Mouse (Mus musculus) limb, embryonic 11.5 days (tissue): ENCODE results near the gene Acta2. TPM values are rescaled to one million over a fixed set of nuclear protein-coding genes. Genes with fewer than 3 reads are reported as not detected.
"Not testable (repeated sequence)": the region's sequence is repeated elsewhere in the genome, so short reads cannot be mapped to it uniquely, and the experiment has no call there.

ENCODE experiments used
- ATAC-seq: fragments of 200-750 bp; cut with Nextera tagmentation; 2 replicates; pipeline ENCODE4 v1.8.0; 2017; ENCODE audit warnings: low read depth; ENCODE audit not compliant: insufficient number of reproducible peaks, low FRiP score, low TSS enrichment
- DNase-seq: peaks from one replicate; pipeline ENCODE4 v3.0.0-alpha.2; 2015; ENCODE audit warnings: low spot score
- H3K27ac ChIP-seq: fragments of 300-500 bp; sonication (generic); replicated peaks from 2 replicates; pipeline ENCODE4 v1.5.1; 2014; ENCODE audit warnings: low read depth, mild to moderate bottlenecking, low read length
- H3K27me3 ChIP-seq: fragments of 300-500 bp; sonication (generic); 2 replicates; pipeline ENCODE4 v1.6.1; 2014; ENCODE audit warnings: mild to moderate bottlenecking, low read length, mixed read lengths; ENCODE audit not compliant: control insufficient read depth, insufficient read depth
- H3K36me3 ChIP-seq: fragments of 300-500 bp; sonication (generic); 2 replicates; pipeline ENCODE4 v1.6.1; 2014; ENCODE audit warnings: mild to moderate bottlenecking, low read length, moderate library complexity, mixed read lengths; ENCODE audit not compliant: control insufficient read depth, insufficient read depth
- H3K4me1 ChIP-seq: fragments of 300-500 bp; sonication (generic); 2 replicates; pipeline ENCODE4 v1.6.1; 2014; ENCODE audit warnings: low read length, mixed read lengths; ENCODE audit not compliant: control insufficient read depth, insufficient read depth
- H3K4me2 ChIP-seq: fragments of 300-500 bp; sonication (generic); 2 replicates; pipeline ENCODE4 v1.6.1; 2014; ENCODE audit warnings: low read depth, mild to moderate bottlenecking, moderate library complexity; ENCODE audit not compliant: severe bottlenecking
- H3K4me3 ChIP-seq: fragments of 300-500 bp; sonication (generic); 2 replicates; pipeline ENCODE4 v1.5.1; 2014; ENCODE audit warnings: low read depth, low read length
- H3K9ac ChIP-seq: fragments of 300-500 bp; sonication (generic); 2 replicates; pipeline ENCODE4 v1.6.1; 2014; ENCODE audit warnings: mild to moderate bottlenecking, low read length
- H3K9me3 ChIP-seq: fragments of 300-500 bp; sonication (generic); 2 replicates; pipeline ENCODE4 v1.6.1; 2016; ENCODE audit warnings: low read length; ENCODE audit not compliant: control insufficient read depth
- WGBS: fragments of 180-500 bp; shearing (Covaris S2); extraction: QIAGEN DNeasy Blood & Tissue Kit; methylation state at CpG from one replicate; pipeline ENCODE4 v1.1.7; 2014; 5-methylcytosine and 5-hydroxymethylcytosine counted together
- polyA plus RNA-seq: library from polyadenylated mRNA; unstranded; fragments of >200 nt; fragmentation: Nextera tagmentation; extraction: Ambion mirVana; gene quantifications from 2 replicates; pipeline ENCODE4 v1.2.1, GENCODE M21; 2014

Acta2 gene
- polyA plus RNA-seq, 1 experiment from 2014 or later: 48.5 TPM

DNA sequence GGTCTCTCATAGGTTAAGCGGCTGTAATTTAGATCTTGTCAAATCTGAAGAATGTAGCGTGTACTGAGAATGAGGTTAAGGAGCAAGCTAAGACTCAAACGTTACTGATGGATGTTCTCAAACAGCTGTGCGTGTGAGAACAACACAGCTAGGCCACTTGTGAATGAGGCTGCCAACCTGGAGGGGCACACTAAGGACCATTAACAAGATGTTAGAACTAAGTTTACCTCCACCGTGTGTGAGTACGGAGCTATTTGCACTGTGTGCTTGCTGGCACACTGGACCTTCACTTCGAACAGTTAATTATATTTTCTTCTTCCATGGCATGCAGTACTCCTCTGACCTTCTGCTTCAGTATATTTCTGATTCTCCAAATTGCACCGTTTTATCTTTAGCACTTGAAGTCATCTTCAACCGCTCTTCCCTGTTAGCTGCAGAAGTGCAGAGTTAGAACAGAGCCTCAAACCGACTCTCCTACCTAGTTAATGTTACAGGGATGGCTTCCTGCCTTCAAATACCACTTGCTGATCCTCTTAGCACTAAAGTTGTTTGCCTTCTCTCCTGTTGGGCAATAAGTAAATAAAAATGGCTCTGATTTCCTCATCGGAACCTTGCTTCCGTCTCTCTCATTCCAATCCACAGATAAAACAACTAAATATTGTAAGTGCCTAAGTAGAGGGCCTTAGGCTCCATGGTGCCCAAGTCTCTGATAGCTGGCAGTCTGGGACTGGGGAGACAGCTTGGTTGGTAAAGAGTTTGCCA lies 42.7 kb downstream of the Acta2 start:
- Histone ChIP-seq H3K4me2 (no peak overlapping the region), H3K27me3 (no peaks in the 10 kb centered on the region), H3K4me1 (no peaks in the 10 kb centered on the region), H3K9ac (no peak overlapping the region), H3K36me3 (no peaks in the 10 kb centered on the region), H3K27ac (no peak overlapping the region), H3K4me3 (no peak overlapping the region), H3K9me3 (no peaks in the 10 kb centered on the region)
- WGBS: 88% methylated on average over 12 of the region's 12 CpGs
- DNase-seq (no peak), ATAC-seq (no peak)

DNA sequence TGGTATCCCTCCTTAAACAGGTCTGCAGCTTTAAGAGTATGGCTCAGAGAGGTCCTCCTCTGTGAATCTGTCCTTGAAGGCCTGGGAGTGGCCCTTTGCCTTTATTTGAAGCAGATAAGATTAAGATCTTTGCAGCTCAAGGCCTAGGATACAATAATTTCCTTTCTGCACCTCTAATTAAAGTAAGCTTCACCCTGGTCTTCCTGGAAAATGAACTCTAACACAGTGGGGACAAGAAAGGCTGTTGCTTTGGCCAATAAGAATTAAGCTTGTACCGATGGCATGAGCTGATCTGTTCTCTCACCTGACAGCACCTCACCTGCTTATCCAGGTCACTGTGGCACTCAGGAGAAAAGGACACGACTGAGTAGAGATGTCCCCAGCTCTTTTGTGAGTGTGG lies 44.5 kb downstream of the Acta2 start:
- WGBS: 75% methylated on average over 2 of the region's 2 CpGs

DNA sequence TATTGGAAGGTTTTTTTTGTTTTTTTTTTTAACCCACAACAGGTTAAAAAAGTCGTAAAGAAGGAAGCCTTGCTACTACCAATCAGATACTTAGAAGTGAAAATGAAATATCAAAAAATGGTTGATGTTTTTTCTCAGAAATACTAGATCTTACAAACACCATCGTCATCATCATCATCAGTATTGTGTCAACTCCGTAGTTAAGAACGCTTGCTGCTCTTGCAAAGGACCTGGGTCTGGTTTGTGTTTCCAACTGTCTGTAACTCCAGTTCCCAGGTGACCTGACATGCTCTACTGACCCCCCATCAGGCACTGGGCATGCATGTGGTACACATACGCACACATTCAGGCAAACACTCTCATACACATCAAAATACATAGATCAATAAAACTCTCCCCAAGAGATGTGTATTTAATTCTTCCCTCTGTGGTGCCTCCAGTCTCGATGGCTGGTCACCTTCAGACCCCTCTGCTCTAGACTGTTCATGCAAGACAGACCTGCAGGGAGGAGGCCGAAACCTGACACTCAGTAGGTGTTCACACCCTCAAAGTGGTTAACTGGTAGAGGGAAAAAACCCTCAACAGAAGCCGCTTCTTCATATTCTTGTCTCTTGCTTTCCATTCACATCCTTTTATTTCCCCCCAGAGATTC lies 45.3 kb downstream of the Acta2 start:
- 76% methylated on average over 8 of the region's 8 CpGs for WGBS
- Histone ChIP-seq H3K4me3 (no peak overlapping the region), H3K36me3 (no peaks in the 10 kb centered on the region), H3K4me1 (no peaks in the 10 kb centered on the region), H3K27ac (no peak overlapping the region), H3K4me2 (no peak overlapping the region), H3K9me3 (no peaks in the 10 kb centered on the region), H3K9ac (no peak overlapping the region), H3K27me3 (no peaks in the 10 kb centered on the region)
- ATAC-seq (no peak), DNase-seq (no peak)

More for the DNA sequence above, 44.5 kb downstream of the Acta2 start:
- Histone ChIP-seq H3K4me3 (no peak overlapping the region), H3K9ac (no peak overlapping the region), H3K27me3 (no peaks in the 10 kb centered on the region), H3K4me1 (no peaks in the 10 kb centered on the region), H3K36me3 (no peaks in the 10 kb centered on the region), H3K27ac (no peak overlapping the region), H3K9me3 (no peaks in the 10 kb centered on the region), H3K4me2 (no peak overlapping the region)
- ATAC-seq: no peak
- no peak for DNase-seq

DNA sequence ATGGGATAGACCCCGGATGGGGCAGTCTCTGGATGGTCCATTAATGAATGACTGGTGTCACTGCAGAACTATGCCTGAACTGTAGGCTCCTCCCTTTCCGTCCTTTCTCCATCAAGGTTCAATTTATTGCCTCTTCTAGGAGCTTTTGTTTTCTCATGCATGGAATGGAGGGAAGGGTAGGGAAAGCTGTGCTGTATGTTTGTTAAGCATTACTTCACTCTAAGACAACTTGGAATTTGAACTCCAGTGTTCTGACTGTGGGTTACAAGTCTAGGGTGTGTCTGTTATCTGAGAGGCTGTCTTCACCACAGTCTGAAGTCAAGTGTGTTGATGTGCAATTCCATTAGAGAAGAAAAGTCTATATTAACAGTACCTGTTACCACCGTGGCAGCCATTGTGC lies 46.4 kb downstream of the Acta2 start:
- no peaks in the 10 kb centered on the region for H3K4me1 ChIP-seq
- H3K4me2 ChIP-seq: no peak overlapping the region
- no peaks in the 10 kb centered on the region for H3K9me3 ChIP-seq
- H3K27me3 ChIP-seq: no peaks in the 10 kb centered on the region
- ATAC-seq (no peak), DNase-seq (no peak)
- no peak overlapping the region for H3K4me3 ChIP-seq
- H3K36me3 ChIP-seq: no peaks in the 10 kb centered on the region
- H3K27ac ChIP-seq: no peak overlapping the region
- 83% methylated on average over 3 of the region's 3 CpGs for WGBS
- no peak overlapping the region for H3K9ac ChIP-seq

DNA sequence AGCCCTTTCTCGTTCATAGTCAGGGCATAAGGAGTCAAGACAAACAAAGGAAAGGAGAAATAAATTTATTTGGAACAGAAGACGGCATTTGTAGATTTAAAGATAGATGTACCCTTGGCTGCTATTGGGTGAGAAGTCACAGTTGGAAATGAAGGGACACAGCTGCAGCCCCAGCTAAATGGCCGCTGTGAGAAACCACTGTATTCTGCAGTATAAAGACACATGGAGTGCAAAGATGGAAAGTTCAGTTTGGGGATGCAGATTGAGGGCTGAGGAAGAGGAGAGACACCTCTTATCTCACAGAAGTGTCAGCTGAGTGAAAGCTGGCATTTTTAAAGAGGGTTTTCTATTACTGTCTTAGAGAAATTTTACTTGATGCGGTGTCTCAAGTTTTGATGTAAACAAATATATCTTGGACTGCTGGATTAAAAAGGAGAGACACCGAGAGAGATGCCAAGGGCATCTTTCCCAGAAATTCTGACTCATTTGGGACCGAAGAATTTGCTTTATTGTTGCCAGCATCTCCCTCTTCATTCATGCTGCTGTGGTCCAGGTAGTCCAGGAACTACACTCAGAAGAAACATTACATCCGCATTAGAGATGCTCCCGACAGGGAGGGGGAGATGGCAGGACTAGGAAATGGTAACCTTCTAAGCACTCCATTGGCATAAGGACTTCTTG lies 48.5 kb downstream of the Acta2 start:
- Histone ChIP-seq H3K9ac (no peak overlapping the region), H3K9me3 (no peaks in the 10 kb centered on the region), H3K4me2 (no peak overlapping the region), H3K4me3 (no peak overlapping the region), H3K36me3 (no peaks in the 10 kb centered on the region), H3K4me1 (no peaks in the 10 kb centered on the region), H3K27me3 (no peaks in the 10 kb centered on the region), H3K27ac (no peak overlapping the region)
- DNase-seq: no peak
- no peak for ATAC-seq
- WGBS: 93% methylated on average over 8 of the region's 8 CpGs

DNA sequence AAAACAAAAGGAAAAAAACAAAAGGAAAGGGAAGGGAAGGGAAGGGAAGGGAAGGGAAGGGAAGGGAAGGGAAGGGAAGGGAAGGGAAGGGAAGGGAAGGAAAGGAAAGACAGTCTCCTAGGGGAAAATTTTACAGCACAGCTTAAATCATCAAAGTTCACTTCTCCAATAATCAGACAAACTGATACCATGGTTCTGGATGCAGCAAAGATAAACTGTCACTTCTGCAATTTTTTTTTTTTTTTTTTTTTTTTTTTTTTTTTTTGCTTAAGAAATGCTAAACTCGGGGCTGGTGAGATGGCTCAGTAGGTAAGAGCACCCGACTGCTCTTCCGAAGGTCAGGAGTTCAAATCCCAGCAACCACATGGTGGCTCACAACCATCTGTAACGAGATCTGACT lies 49.3 kb downstream of the Acta2 start:
- H3K27me3 ChIP-seq, H3K9ac ChIP-seq, H3K4me3 ChIP-seq, H3K27ac ChIP-seq, H3K9me3 ChIP-seq, ATAC-seq, DNase-seq, H3K4me2 ChIP-seq, H3K4me1 ChIP-seq, H3K36me3 ChIP-seq: not testable (repeated sequence)
- WGBS: 74% methylated on average over 3 of the region's 4 CpGs

DNA sequence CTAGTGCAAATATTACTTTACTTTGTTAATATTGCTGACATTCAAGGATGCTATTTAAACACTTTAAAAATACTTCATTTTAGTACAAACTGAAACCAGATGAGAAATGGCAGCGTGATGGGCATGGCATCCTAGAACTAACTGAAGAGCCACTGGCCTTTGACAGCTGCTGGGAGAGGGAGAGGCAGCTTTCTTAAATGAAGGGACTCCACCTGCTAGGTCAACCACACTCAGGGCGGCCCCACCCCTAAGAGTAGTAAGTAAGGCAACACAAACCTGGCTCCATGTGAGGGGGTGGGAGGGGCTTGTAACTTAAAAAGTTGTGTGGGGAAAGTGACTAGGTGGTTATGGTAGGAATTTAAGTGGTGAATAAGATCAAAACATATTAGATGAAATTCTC lies 52.7 kb downstream of the Acta2 start:
- Histone ChIP-seq H3K36me3 (no peaks in the 10 kb centered on the region), H3K9ac (no peak overlapping the region), H3K27ac (no peak overlapping the region), H3K27me3 (no peaks in the 10 kb centered on the region), H3K4me2 (no peak overlapping the region), H3K4me3 (no peak overlapping the region), H3K4me1 (no peaks in the 10 kb centered on the region), H3K9me3 (no peaks in the 10 kb centered on the region)
- DNase-seq (no peak), ATAC-seq (no peak)
- 78% methylated on average over 2 of the region's 2 CpGs for WGBS

DNA sequence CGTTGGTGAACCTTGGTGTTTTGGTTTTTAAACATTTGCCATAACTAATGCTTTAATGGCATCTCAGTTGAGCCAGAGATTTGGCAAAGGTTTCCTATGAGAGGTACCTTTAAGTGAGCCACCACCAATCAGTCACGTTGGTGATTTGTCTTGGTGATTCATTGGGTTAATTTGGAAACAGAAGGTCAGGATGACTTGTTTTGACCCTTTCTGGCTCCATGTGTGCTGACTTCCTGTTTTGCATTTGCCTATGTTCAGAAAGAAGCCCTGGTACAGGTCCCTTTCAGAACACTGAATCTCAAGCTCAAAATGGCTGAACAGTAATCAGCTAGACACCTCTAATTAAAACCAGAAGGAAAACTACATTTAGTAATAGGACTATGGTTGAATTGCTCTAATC lies 55.9 kb downstream of the Acta2 start:
- H3K9ac ChIP-seq: no peak overlapping the region
- no peak overlapping the region for H3K27ac ChIP-seq
- H3K4me2 ChIP-seq: no peak overlapping the region
- WGBS: 24% methylated on average over 2 of the region's 2 CpGs
- DNase-seq (no peak), ATAC-seq (no peak)
- H3K27me3 ChIP-seq: no peaks in the 10 kb centered on the region
- no peak overlapping the region for H3K4me3 ChIP-seq
- H3K4me1 ChIP-seq: no peaks in the 10 kb centered on the region
- no peaks in the 10 kb centered on the region for H3K36me3 ChIP-seq
- H3K9me3 ChIP-seq: no peaks in the 10 kb centered on the region
